Mouse (Mus musculus): Measurements from ENCODE around the gene Gdf3. TPM values are rescaled to one million over a fixed set of nuclear protein-coding genes. Genes with fewer than 3 reads are reported as not detected.

The Gdf3 gene
- polyA plus RNA-seq, 1 experiment, result 0.07 TPM

DNA sequence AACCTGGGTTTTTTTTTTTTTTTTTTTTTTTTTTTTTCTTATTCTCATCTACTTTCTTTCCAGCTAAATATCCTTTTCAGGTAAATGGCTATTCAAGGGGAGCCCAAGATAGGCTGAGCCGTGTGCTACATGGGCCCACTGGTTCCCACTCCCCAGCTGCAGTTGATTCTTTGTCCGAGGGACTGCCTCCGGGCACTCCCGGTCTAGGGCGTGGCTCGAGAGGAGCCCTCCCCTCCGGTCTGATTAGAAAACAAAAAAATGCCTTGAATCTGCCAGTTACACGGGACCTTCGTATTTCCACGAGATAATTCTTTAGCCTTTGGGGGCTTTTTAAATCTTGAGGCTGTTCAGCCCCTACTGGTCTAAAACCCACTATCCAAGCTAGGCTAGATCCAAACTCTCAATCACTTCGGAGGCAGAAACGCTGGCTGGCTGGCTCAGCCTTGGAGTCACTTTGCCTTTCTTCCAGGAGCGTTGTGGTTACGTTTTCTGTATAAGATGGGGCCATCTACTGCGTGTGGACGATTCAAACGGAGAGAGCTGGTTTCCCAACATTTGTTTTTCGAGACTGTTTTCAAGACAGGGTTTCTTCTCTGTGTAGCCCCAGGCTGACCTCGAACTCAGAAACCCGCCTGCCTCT is 17.7 kb upstream of the Gdf3 start:
- H3K4me1 ChIP-seq, result no peaks in the 10 kb centered on the region
- TF ChIP-seq GATA1 (IDR thresholded peaks at IDR 0.05; ENCODE audit: borderline replicate concordance, low read length), result no peak
- no peak for TF ChIP-seq FLI1 (IDR thresholded peaks at IDR 0.05; ENCODE audit: low read length)
- H3K27me3 ChIP-seq (replicated peaks), result peaks cover 11% of the 10 kb centered on the region
- H3K36me3 ChIP-seq (replicated peaks; ENCODE audit: low read length), result no peaks in the 10 kb centered on the region
- no peaks in the 10 kb centered on the region for H3K9me3 ChIP-seq
- H3K4me3 ChIP-seq (replicated peaks), result peak overlapping the region; percentile 73

DNA sequence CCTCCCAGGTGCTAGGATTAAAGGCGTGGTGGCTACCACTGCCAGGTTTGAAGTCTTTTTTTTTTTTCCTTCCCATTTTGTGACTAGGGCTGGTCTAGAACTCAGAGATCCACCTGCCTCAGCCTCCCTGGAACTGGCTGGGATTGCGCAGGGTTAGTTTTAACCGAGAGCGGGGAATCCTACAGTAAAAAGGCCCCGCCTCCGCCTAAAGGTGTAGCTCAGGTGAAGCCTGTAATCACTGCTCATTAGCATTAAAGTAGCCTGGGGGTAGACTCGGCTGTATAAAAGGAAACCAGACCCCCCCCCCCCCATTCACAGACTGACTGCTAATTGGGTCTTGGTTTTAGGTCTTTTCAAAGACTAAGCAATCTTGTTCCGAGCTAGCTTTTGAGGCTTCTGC is 16.2 kb upstream of the Gdf3 start, which contains the start of gene Dppa3:
TSS of gene Dppa3 (plus strand) at position 301 of the 400 bp plus-strand sequence.
- TF ChIP-seq GATA1 (IDR thresholded peaks at IDR 0.05; ENCODE audit: borderline replicate concordance, low read length) (no peak), FLI1 (IDR thresholded peaks at IDR 0.05; ENCODE audit: low read length) (no peak)
- no peak within 1 kb of the TSS for H3K4me3 ChIP-seq (replicated peaks)

DNA sequence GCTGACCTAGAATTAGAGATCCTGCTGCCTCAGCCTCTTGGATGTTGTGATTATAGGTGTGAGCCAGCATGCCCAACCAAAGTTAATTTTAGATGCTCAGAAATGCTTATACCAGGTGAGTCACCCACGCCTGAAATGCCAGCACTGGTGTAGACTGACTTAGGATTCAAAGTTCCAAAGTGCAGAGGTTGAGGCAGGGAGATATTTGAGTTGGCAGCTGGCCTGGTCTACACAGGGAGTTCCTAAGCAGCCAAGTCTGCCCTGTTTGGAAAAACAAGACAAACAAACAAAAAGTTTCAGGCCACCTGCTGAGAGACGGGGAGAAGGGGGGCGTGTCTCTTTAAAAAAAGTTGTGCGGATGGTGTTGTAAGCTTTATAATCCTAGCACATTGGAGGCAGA is 15.3 kb upstream of the Gdf3 start:
- Histone ChIP-seq H3K9me3 (no peaks in the 10 kb centered on the region), H3K4me3 (replicated peaks) (no peak overlapping the region), H3K36me3 (replicated peaks; ENCODE audit: low read length) (no peaks in the 10 kb centered on the region), H3K27me3 (replicated peaks) (peaks cover 5% of the 10 kb centered on the region), H3K4me1 (no peaks in the 10 kb centered on the region)
- TF ChIP-seq FLI1 (IDR thresholded peaks at IDR 0.05; ENCODE audit: low read length) (no peak), GATA1 (IDR thresholded peaks at IDR 0.05; ENCODE audit: borderline replicate concordance, low read length) (no peak)

More for the DNA sequence above, 16.2 kb upstream of the Gdf3 start, which contains the start of gene Dppa3:
- Histone ChIP-seq H3K4me1 (no peaks in the 10 kb centered on the region), H3K27me3 (replicated peaks) (peaks cover 5% of the 10 kb centered on the region), H3K9me3 (no peaks in the 10 kb centered on the region), H3K36me3 (replicated peaks; ENCODE audit: low read length) (no peaks in the 10 kb centered on the region)

DNA sequence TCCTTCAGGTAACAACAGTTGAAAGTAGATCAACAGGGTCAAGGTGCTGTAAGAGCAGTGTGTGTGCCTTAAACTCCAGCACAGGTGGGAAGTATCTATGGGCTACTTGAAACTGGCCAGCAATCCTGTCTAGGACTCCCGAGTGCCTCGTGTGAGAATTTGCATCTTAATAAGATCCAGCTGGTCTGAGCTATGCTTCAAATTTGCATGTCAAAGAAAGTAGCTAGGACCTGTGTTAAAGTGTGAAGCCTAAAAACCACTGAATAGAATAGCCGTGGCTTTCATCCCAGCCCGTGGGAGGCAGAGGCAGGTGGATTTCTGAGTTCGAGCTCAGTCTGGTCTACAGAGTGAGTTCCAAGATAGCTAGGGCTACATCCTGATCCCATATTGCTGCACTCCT is 14.6 kb upstream of the Gdf3 start:
- peaks cover 5% of the 10 kb centered on the region for H3K27me3 ChIP-seq (replicated peaks)
- no peaks in the 10 kb centered on the region for H3K9me3 ChIP-seq
- H3K4me3 ChIP-seq (replicated peaks), result no peak overlapping the region
- TF ChIP-seq FLI1 (IDR thresholded peaks at IDR 0.05; ENCODE audit: low read length) (no peak), GATA1 (IDR thresholded peaks at IDR 0.05; ENCODE audit: borderline replicate concordance, low read length) (no peak)
- H3K36me3 ChIP-seq (replicated peaks; ENCODE audit: low read length), result no peaks in the 10 kb centered on the region
- H3K4me1 ChIP-seq, result no peaks in the 10 kb centered on the region

DNA sequence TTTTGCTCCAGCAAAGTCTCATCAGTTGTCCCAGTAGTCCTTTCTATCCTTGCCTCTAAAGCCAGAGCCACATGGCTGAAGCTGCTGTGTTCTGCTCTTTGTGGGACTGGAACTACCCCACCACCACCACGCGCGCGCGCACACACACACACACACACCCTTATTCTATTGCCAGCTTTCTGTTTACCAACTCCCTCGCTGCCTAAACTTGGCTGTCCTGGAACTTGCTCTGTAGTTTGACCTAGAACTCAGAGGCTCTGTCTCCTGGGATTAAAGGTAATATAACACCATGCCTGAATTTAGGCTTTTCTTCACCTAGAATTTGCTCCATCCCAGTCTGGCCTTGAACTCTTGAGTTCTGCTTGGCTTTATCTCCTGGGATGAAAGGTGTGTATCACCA is 11.2 kb upstream of the Gdf3 start:
- H3K36me3 ChIP-seq (replicated peaks; ENCODE audit: low read length), result no peaks in the 10 kb centered on the region
- H3K4me3 ChIP-seq (replicated peaks), result no peak overlapping the region
- no peaks in the 10 kb centered on the region; the same call in 1 of the 2 replicates for H3K9me3 ChIP-seq
- TF ChIP-seq GATA1 (IDR thresholded peaks at IDR 0.05; ENCODE audit: borderline replicate concordance, low read length) (no peak), FLI1 (IDR thresholded peaks at IDR 0.05; ENCODE audit: low read length) (no peak)
- H3K27me3 ChIP-seq (replicated peaks), result peaks cover 2% of the 10 kb centered on the region
- no peaks in the 10 kb centered on the region for H3K4me1 ChIP-seq

DNA sequence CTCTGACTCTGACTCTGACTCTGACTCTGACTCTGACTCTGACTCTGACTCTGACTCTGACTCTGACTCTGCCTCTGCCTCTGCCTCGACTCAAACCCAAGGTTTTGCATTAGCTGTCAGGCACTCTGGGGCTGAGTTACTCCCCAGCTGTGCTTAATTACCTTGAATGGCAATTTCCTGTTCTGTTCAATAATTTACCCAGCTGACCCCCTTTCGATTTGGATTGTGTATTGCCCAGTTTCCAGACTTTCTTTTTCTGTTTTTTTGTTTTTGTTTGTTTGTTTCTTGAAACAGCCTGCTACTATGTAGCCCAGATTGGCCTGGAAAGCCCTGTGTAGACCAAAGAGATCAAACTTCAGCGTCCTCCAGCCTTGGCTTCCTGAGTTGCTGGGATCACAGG is 6.1 kb upstream of the Gdf3 start:
- Histone ChIP-seq H3K27me3 (replicated peaks) (peaks cover 2% of the 10 kb centered on the region), H3K4me1 (no peaks in the 10 kb centered on the region), H3K36me3 (replicated peaks; ENCODE audit: low read length) (no peaks in the 10 kb centered on the region), H3K9me3 (no peaks in the 10 kb centered on the region; the same call in 1 of the 2 replicates), H3K4me3 (replicated peaks) (no peak overlapping the region)
- TF ChIP-seq GATA1 (IDR thresholded peaks at IDR 0.05; ENCODE audit: borderline replicate concordance, low read length) (no peak), FLI1 (IDR thresholded peaks at IDR 0.05; ENCODE audit: low read length) (no peak)

DNA sequence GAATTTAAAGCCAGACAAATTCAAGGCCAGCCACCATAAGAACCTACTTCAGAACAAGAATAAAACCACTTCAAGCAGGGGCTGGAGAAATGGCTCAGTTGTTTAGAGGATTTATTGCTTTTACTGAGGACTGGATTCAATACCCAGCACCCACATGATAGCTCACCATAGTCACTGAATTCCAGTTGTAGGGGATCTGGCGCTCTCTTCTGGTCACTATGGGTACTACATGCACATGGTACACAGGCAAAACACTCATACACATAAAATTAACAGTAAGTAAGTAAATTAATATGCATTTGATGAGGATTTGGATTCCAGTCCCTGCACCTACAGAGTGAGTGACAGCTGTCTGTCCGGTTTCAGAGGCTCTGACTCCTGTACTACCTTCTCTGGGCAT is 4.2 kb upstream of the Gdf3 start:
- TF ChIP-seq GATA1 (IDR thresholded peaks at IDR 0.05; ENCODE audit: borderline replicate concordance, low read length) (no peak), FLI1 (IDR thresholded peaks at IDR 0.05; ENCODE audit: low read length) (no peak)
- Histone ChIP-seq H3K4me1 (peaks cover 7% of the 10 kb centered on the region), H3K36me3 (replicated peaks; ENCODE audit: low read length) (no peaks in the 10 kb centered on the region), H3K9me3 (no peaks in the 10 kb centered on the region; the same call in 1 of the 2 replicates), H3K4me3 (replicated peaks) (no peak overlapping the region), H3K27me3 (replicated peaks) (peaks cover 2% of the 10 kb centered on the region)

DNA sequence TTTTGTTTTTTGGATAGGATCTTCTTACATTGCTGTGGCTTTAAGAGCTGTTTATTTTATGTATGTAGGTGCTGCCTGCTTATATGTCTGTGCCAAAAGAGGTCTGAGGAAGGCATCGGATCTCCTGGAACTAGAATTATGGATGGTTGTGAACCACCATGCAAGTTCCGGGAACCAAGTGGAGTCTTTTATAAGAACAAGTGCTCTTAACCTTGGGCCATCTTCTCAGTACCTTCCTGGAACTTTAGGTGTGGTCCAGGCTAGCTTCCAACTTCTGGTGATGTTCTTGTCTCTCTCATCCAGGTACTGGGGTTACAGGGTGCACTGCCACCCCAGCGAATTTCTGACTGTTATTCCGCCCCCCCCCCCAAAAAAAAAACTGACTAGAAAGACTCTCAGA is 2.5 kb upstream of the Gdf3 start:
- H3K36me3 ChIP-seq (replicated peaks; ENCODE audit: low read length), result no peaks in the 10 kb centered on the region
- peaks cover 7% of the 10 kb centered on the region for H3K4me1 ChIP-seq
- H3K9me3 ChIP-seq, result no peaks in the 10 kb centered on the region; the same call in 1 of the 2 replicates
- no peak for TF ChIP-seq FLI1 (IDR thresholded peaks at IDR 0.05; ENCODE audit: low read length)
- no peaks in the 10 kb centered on the region for H3K27me3 ChIP-seq (replicated peaks)
- no peak overlapping the region for H3K4me3 ChIP-seq (replicated peaks)

DNA sequence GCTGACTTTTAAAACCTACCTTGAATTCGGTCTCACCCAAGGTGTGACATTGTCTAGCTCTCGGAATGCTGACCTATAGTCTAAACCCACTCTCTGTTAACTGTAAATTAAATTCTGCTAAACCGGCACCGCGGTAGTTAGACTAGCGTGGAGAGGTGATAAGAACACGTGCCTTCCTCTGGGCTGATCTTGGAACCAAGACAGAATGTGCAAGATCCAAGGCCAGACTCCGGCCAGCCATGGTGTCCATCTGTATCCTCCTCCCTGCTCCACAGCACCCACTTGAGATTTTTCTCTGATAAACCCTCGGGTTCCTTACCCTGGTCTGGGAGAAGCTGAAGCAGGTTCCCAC is 534 bp downstream of the Gdf3 start:
- Histone ChIP-seq H3K4me3 (replicated peaks) (no peak overlapping the region), H3K4me1 (peaks cover 10% of the 10 kb centered on the region), H3K36me3 (replicated peaks; ENCODE audit: low read length) (no peaks in the 10 kb centered on the region), H3K9me3 (no peaks in the 10 kb centered on the region), H3K27me3 (replicated peaks) (no peaks in the 10 kb centered on the region)
- TF ChIP-seq GATA1 (IDR thresholded peaks at IDR 0.05; ENCODE audit: borderline replicate concordance, low read length) (no peak), FLI1 (IDR thresholded peaks at IDR 0.05; ENCODE audit: low read length) (no peak)

DNA sequence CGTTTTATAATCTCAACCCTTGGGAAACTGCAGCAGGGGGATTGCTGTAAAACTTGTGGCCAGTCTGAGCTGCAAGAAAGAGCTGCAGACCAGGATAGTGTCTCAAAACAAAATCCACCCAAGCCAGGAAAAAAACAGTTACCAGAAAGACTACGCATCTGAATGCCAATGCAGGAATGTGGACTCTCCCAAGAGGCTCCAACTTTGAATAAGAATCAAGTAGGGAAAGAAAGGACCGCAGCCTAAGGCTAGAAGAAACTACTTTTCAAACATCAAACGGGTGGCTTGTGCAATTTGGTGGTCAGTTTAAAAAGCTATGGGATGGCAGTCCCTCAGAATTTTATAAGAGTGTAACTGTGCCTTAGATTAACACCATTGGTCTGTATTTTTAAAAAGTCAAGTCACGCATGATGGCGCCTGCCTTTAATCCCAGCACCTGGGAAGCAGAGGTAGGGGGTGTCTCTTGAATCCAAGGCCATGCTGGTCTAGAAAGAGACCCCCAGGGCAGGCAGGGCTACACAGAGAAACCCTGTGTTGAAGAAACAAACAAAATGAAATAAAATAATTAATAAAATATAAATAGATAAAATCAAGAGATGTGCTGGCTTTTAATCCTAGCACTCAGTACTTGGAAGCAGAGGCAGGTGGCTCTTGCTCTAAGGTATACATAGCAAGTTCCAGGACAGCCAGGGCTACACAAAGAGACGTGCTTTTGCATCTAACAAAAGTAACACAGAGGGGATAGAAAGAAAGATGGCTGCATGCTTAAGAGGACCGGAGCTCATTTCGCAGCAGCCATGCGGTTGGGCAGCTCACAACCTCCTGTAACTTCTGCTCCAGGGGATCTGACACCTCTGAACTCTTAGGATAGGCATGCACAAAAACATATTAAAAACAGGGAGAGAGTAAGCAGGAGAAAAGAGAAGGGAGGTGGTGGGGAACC is 1.2 kb downstream of the Gdf3 start:
- H3K4me3 ChIP-seq (replicated peaks), result no peak overlapping the region
- no peaks in the 10 kb centered on the region for H3K27me3 ChIP-seq (replicated peaks)
- no peak for TF ChIP-seq GATA1 (IDR thresholded peaks at IDR 0.05; ENCODE audit: borderline replicate concordance, low read length)
- TF ChIP-seq FLI1 (IDR thresholded peaks at IDR 0.05; ENCODE audit: low read length), result no peak
- no peaks in the 10 kb centered on the region for H3K36me3 ChIP-seq (replicated peaks; ENCODE audit: low read length)
- H3K9me3 ChIP-seq, result no peaks in the 10 kb centered on the region
- peaks cover 10% of the 10 kb centered on the region for H3K4me1 ChIP-seq

Data from megakaryocyte, embryonic 14.5 days (primary cell).